Comparison of ENCODE assay signal across 10 mouse cellular contexts in the genomic region with DNA sequence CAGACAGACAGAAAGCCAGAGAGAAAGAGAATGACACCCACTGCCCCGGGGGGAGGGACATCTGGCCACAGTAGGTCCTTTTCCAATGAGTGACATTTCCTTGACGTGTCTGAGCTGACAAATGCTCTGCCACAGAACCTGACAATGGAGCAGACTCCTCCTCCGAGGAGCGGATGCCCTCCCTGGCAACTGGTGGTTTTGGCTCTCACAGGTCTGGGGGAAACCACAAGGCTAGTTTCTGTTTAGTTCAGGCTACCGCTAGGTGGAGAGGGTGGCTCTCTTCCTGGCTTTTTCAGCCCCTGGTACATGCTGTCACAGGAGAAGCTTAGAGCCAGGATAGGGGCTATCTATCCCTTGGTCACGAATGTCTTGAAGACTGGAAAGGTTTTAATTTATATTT.
A peak's percentile ranks its signal among the peaks of the same experiment; 100 is the strongest.
DNase-seq lines count a peak whose midpoint lies in the region; ATAC-seq and TF ChIP-seq lines count a peak whose summit lies in the region.
"Had no signal": no experiment of that assay in that cellular context is flagged by ENCODE, and none has a peak within 500 bp of the region (broad histone marks: within the 10 kb centered on the region; RNA-seq: fewer than 3 reads in every experiment).

No protein-coding gene starts in this region.

- H3K9ac ChIP-seq in heart, adult 2 months (ENCODE audit: low read depth, low read length), result no peak overlapping the region; the same call in 1 of the 2 replicates
- H3K9ac ChIP-seq in limb, embryonic 14.5 days (ENCODE audit: low read depth, low read length, severe bottlenecking), result no peak overlapping the region
- H3K9ac ChIP-seq in midbrain, embryonic 16.5 days (ENCODE audit: low read depth, low read length), result no peak overlapping the region
- H3K9ac ChIP-seq in stomach, embryonic 16.5 days (ENCODE audit: low read length), result no peak overlapping the region
- H3K9ac ChIP-seq: neural tube, embryonic 12.5 days had no signal

- no peaks in the 10 kb centered on the region for H3K27me3 ChIP-seq in heart, adult 2 months (ENCODE audit: control insufficient read depth, insufficient read depth, low read length)
- no peaks in the 10 kb centered on the region for H3K27me3 ChIP-seq in limb, embryonic 14.5 days (ENCODE audit: control insufficient read depth, insufficient read depth, low read length)
- H3K27me3 ChIP-seq in midbrain, embryonic 16.5 days (ENCODE audit: control insufficient read depth, insufficient read depth, low read depth, low read length), result no peaks in the 10 kb centered on the region
- H3K27me3 ChIP-seq in stomach, embryonic 16.5 days (ENCODE audit: control insufficient read depth, insufficient read depth, low read length), result no peaks in the 10 kb centered on the region
- H3K27me3 ChIP-seq: neural tube, embryonic 12.5 days; Patski had no signal

- intact Hi-C loops in heart, adult 2 months (cut with DNase I), result loop anchor here (1.0 to 5.0 kb wide), 4 partner anchors 59 to 401 kb away; no protein-coding TSS in a partner anchor

- H3K27ac ChIP-seq in heart, adult 2 months, result peak overlapping the region; percentile 75
- H3K27ac ChIP-seq in limb, embryonic 14.5 days (replicated peaks; ENCODE audit: low read depth, low read length), result no peak overlapping the region
- no peak overlapping the region for H3K27ac ChIP-seq in midbrain, embryonic 16.5 days (ENCODE audit: low read length)
- no peak overlapping the region for H3K27ac ChIP-seq in stomach, embryonic 16.5 days (ENCODE audit: low read length)
- H3K27ac ChIP-seq: neural tube, embryonic 12.5 days had no signal

- peak; percentile 65 for DNase-seq in cerebellum, postnatal 10 days
- no peak for DNase-seq in cerebellum, adult 11 months
- peak; percentile 60 for DNase-seq in c-Kit-positive CD71-negative TER-119-negative erythroid progenitor cells, embryonic 14.5 days (ENCODE audit: low read depth)
- peak; percentile 61 to 78 for DNase-seq in heart, adult 2 months
- peak; percentile 62 for DNase-seq in kidney, adult 11 months
- peak; percentile 78 for DNase-seq in limb, embryonic 14.5 days (ENCODE audit: low spot score)

- TF ChIP-seq EP300 in heart, adult 2 months (IDR thresholded peaks at IDR 0.05; ENCODE audit: insufficient read depth, low read depth, low read length), result peak; percentile 91

- no peaks in the 10 kb centered on the region for H3K79me2 ChIP-seq in heart, adult 2 months (replicated peaks; ENCODE audit: control insufficient read depth, insufficient read depth, low read length)

- no peak overlapping the region for H3K4me3 ChIP-seq in heart, adult 2 months
- no peak overlapping the region for H3K4me3 ChIP-seq in limb, embryonic 14.5 days (replicated peaks; ENCODE audit: low read length)
- H3K4me3 ChIP-seq in midbrain, embryonic 16.5 days (ENCODE audit: low read depth, low read length), result no peak overlapping the region
- no peak overlapping the region for H3K4me3 ChIP-seq in stomach, embryonic 16.5 days (replicated peaks; ENCODE audit: low read length)
- H3K4me3 ChIP-seq: neural tube, embryonic 12.5 days had no signal

- peaks cover 17% of the 10 kb centered on the region for H3K4me1 ChIP-seq in heart, adult 2 months (ENCODE audit: control insufficient read depth, insufficient read depth, low read length)
- peaks cover 6% of the 10 kb centered on the region for H3K4me1 ChIP-seq in limb, embryonic 14.5 days (ENCODE audit: control insufficient read depth, insufficient read depth, low read length)
- no peaks in the 10 kb centered on the region for H3K4me1 ChIP-seq in midbrain, embryonic 16.5 days (ENCODE audit: control insufficient read depth, insufficient read depth, low read length)
- no peaks in the 10 kb centered on the region for H3K4me1 ChIP-seq in stomach, embryonic 16.5 days (ENCODE audit: control insufficient read depth, insufficient read depth, low read length)

- peak; percentile 68 for ATAC-seq in limb, embryonic 14.5 days (ENCODE audit: low FRiP score, low read depth)
- ATAC-seq in midbrain, embryonic 16.5 days, result peak; percentile 63; the same call in 1 of the 2 replicates
- 0 out of 2 replicates have a peak, but pooled peaks have one; percentile 48 for ATAC-seq in stomach, embryonic 16.5 days (ENCODE audit: insufficient read depth, low FRiP score)
- ATAC-seq: Patski had no signal

- no peaks in the 10 kb centered on the region for H3K36me3 ChIP-seq in heart, adult 2 months (ENCODE audit: control insufficient read depth, insufficient read depth, low read length)
- H3K36me3 ChIP-seq in limb, embryonic 14.5 days (ENCODE audit: control insufficient read depth, insufficient read depth, low read length), result no peaks in the 10 kb centered on the region
- no peaks in the 10 kb centered on the region for H3K36me3 ChIP-seq in midbrain, embryonic 16.5 days (ENCODE audit: control insufficient read depth, insufficient read depth, low read length)
- no peaks in the 10 kb centered on the region for H3K36me3 ChIP-seq in stomach, embryonic 16.5 days (ENCODE audit: control insufficient read depth, insufficient read depth, low read length)
- H3K36me3 ChIP-seq: neural tube, embryonic 12.5 days had no signal

- peak; percentile 81 for TF ChIP-seq CTCF in heart, adult 2 months (IDR thresholded peaks at IDR 0.05)

- no peaks in the 10 kb centered on the region for H3K9me3 ChIP-seq in limb, embryonic 14.5 days (ENCODE audit: control insufficient read depth, low read length)
- no peaks in the 10 kb centered on the region for H3K9me3 ChIP-seq in midbrain, embryonic 16.5 days (replicated peaks; ENCODE audit: control insufficient read depth, low read length, poor library complexity, severe bottlenecking)
- no peaks in the 10 kb centered on the region for H3K9me3 ChIP-seq in stomach, embryonic 16.5 days (replicated peaks; ENCODE audit: control insufficient read depth, low read length)
- H3K9me3 ChIP-seq: neural tube, embryonic 12.5 days had no signal

- 0 out of 2 replicates have a peak overlapping the region, but pooled peaks have one; percentile 13 for H3K4me2 ChIP-seq in limb, embryonic 14.5 days (replicated peaks; ENCODE audit: low read depth, low read length, severe bottlenecking)
- 0 out of 2 replicates have a peak overlapping the region, but pooled peaks have one; percentile 11 for H3K4me2 ChIP-seq in midbrain, embryonic 16.5 days (ENCODE audit: low read length)
- no peak overlapping the region; the same call in 1 of the 2 replicates for H3K4me2 ChIP-seq in stomach, embryonic 16.5 days (ENCODE audit: low read depth, low read length)
- H3K4me2 ChIP-seq: neural tube, embryonic 12.5 days had no signal

- peak; percentile 44; the same call in 1 of the 2 replicates for TF ChIP-seq POLR2A in heart, adult 2 months (IDR thresholded peaks at IDR 0.05; ENCODE audit: insufficient read depth, low read depth, low read length)
- TF ChIP-seq POLR2A in limb, embryonic 14.5 days (IDR thresholded peaks at IDR 0.05; ENCODE audit: borderline replicate concordance, extremely low read depth, insufficient read depth, insufficient read length), result no peak

- WGBS in heart, adult 2 months, result 9% methylated on average over 6 of the region's 6 CpGs
- WGBS in limb, embryonic 14.5 days, result 12% methylated on average over 6 of the region's 6 CpGs
- WGBS in midbrain, embryonic 16.5 days, result 14% methylated on average over 6 of the region's 6 CpGs
- WGBS in stomach, embryonic 16.5 days, result 15% methylated on average over 6 of the region's 6 CpGs
